Mouse (Mus musculus) spleen, adult 2 months (tissue): ENCODE data around the gene Hcn2.

Source experiments
- CTCF ChIP-seq: fragments of 200-500 bp; IDR thresholded peaks from 2 replicates; pipeline ENCODE4 v1.5.1; 2011; ENCODE audit warnings: mild to moderate bottlenecking, inconsistent platforms; ENCODE audit not compliant: insufficient read depth, insufficient read length, insufficient replicate concordance; ENCODE audit errors: extremely low read depth
- POLR2A ChIP-seq: fragments of 200-500 bp; IDR thresholded peaks from 2 replicates; pipeline ENCODE4 v1.6.1; 2011; ENCODE audit warnings: low read depth, low read length, inconsistent platforms

- TF ChIP-seq CTCF = no peak
- TF ChIP-seq POLR2A = no peak
Measured at GRCm38 (mm10) chr10:79746774-79747151, 30.3 kb downstream of the Hcn2 start.
